Mouse (Mus musculus) c-Kit-positive CD71-positive TER-119-positive erythroid progenitor cells, embryonic 14.5 days (primary cell): Measurements from ENCODE around the gene Homer2.
A peak's percentile ranks its signal among the peaks of the same experiment; 100 is the strongest.

Experiments used
- DNase-seq: peaks from one replicate; pipeline ENCODE4 v3.0.0-alpha.2; 2013; ENCODE audit warnings: low spot score

Homer2 gene

GRCm38 (mm10) chr7:81707471-81708140, at the start of gene Homer2:
Gene Homer2 (minus strand): TSS chr7:81707527.
- no peak for DNase-seq

DNA sequence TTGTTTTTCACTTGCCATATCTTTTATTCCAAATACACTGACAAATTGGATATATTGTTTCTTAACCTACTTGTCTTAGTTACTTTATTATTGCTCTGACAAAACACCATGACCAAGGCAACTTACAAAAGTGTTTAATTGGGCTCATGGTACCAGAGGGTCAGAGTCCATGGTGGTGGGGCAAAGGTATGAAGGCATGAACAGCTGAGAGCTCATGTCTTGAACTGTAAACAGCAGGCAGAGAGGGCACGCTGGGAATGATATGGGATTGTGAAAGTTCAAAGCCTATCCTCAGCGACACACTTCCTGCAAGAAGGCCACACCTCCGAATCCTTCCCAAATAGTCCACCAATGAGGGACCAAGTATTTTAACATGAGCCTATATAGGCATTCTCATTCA, 40.6 kb upstream of the Homer2 start:
- no peak for DNase-seq

DNA sequence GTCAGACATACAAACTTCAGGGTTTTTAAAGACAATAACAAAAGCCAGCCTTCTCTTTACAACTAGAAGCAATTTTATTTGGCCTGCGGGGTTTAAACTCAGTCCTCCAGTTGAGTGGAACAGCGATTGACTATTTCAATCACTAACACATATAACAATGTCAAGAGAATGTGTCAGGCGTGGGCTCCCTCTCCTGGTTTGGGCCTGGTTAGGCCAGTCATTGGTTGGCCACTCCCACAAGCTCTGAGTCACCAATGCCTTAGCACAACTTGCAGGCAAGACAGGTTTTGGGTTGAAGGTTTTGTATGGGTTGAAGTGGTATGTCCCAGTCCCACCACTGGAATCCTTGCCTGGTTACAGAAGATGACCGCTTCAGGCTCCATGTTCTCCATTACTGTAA, 36.8 kb upstream of the Homer2 start:
- DNase-seq, result no peak

GRCm38 (mm10) chr7:81740010-81740409, 32.7 kb upstream of the Homer2 start:
- no peak for DNase-seq

GRCm38 (mm10) chr7:81738720-81739385, 31.5 kb upstream of the Homer2 start:
- DNase-seq, result no peak

GRCm38 (mm10) chr7:81735300-81736048, 28.1 kb upstream of the Homer2 start:
- no peak for DNase-seq

DNA sequence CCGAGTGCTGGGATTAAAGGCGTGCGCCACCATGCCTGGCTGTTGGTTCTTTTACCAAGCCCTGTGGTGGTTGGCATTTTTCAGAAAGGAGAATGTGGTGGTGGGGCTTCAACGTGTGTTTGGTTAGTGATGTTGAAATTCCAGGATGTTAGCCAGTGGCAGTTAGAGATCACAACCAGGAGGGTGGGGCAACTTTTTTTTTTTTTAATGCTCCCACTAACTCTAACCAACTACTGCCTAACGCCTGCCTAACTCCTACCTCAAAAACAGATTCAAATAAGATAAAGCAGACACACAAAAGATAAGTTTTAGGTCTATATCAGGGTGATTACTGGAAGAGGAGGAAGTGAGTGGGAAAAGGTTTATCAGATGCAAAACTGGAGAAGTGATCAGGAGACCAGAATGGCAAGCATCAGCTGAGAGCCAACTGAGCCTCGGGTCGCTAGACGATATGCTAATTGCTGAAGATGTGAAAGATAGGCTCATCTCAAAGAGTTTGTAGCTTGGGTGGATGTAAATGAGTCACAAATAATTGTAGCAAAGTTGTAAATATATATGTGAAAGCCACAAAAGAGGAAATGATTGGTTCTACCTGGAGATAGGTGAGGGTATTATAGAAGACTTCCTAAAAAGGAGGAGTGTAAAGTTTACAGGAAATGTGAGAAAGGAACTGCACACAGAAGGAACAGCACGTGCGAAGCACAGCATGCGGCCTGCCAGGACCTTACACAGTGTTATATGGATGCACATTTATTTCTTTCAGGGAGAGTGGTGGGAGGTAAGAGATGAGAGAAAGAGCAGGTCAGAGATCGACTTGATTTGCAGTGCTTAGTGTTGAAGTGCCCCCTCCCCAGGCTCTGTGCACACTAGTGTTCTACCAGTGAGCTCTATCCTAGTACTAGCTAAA, 25.1 kb upstream of the Homer2 start:
- DNase-seq, result no peak

GRCm38 (mm10) chr7:81731181-81731651, 23.9 kb upstream of the Homer2 start:
- DNase-seq, result no peak

DNA sequence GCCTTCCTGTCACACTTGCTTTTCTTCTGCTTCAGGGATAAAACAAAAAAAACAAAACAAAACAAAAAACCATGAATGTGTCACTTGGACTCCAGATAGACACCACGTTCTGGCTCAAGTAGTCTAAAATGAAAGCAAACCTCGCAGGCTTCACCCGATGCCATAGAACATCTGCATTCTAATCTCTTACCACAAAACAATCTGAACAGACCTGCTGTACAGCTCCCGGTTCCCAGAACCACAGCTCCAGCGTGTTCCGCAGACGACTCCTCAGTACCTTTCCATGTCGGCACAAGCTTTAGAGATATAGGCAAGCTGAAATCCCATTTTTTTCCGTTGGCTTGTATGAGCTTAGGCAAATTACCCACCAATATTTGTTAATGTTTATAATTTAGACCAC, 22.5 kb upstream of the Homer2 start:
- no peak for DNase-seq

DNA sequence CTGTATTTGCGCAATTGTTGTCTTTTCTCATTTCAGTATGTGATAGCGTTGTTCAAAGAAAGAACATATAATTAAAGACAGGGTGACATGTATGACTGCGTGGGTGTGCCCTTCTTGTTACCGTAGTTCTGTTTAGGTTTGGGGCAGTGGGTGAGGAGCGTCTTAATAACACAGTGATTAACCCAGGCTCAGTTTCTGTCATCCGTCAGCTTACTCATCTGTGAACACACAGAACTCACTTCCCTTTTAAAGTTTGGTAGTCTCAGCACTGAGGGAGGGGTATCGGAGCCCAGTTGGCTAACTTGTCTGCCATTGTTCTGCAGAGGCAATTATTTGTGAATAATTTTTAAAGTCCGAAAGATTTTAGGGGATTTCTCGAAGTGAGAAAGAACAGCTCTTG, 20.4 kb upstream of the Homer2 start:
- no peak for DNase-seq

GRCm38 (mm10) chr7:81726728-81727005, 19.3 kb upstream of the Homer2 start:
- DNase-seq, result no peak

- no peak for DNase-seq
Observed at GRCm38 (mm10) chr7:81725986-81726727, 18.8 kb upstream of the Homer2 start.

DNA sequence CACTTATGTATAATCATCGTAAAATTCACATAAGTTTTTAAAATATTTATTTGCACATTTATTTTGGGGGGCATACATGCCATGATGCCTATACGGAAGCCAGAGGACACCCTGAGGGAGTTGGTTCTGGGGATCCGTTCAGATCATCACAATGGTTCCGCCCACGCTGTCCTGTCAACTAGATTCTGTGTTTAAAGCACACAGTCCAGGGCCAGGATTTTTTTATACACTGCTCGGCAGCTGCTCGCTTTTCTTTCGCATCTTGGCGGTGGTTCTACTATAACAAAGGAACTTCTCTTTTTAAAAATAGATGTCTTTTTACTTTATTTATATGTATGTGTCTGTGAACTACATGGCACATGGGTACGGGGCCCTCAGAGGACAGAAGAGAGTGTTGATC, 16.5 kb upstream of the Homer2 start:
- no peak for DNase-seq

DNA sequence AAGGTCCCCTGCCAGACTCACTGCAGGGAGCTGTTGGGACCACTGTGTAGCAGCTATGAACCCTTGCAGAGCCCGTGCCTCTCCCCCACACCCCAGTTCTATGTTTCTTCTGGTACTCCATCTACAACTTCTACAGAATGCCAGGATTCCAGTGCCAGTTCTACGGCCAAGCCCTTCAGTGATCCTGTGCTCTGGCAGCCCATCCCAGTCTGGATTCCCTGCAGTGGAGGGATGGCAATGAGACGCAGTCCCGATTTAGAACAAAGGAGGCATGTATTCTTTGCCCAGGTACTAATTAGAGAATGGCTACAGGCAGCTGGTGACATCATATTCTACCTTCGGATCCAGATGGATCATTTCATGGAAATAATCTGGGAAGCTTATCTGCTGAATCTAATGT, 13.9 kb upstream of the Homer2 start:
- no peak for DNase-seq

DNA sequence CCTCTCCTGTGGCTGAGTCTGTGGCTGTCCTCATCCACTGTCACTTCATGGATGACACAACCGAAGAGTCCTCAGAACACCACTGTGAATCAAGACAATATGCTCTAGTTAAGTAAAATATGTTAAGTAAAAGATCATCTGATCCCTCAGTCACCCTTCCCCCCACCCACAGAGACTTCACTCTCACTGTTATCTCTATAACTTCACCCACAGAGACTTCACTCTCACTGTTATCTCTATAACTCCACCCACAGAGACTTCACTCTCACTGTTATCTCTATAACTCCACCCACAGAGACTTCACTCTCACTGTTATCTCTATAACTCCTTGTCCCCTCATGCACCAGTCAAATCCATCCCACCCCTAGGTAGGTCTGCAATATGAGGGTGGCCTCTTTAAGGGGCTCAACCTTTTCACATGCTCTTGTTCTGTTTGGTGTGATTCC, 11.9 kb upstream of the Homer2 start:
- peak; percentile 34 for DNase-seq

- no peak for DNase-seq
Observed at GRCm38 (mm10) chr7:81718657-81719056, 11.3 kb upstream of the Homer2 start.

DNA sequence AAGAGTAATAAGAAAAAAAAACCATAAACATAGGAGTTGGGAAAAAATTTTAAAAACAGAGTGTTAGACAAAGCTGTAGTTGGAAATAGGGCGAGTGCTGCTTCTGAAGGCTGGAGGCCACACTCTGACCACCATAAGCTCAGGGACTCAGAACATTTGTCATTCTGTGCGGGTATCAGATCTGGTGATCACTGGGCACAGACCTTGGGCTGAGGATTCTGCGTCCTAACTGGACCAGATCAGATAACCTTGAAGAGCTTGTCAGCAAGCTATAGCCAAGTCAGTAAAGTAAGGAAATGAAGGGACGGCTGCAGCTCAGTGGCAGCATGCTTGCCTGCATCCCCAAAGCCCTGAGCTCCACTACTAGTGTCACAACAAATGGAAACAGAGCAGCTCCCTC, 2.8 kb upstream of the Homer2 start:
- no peak for DNase-seq

GRCm38 (mm10) chr7:81708165-81708564, 838 bp upstream of the Homer2 start:
- no peak for DNase-seq

DNA sequence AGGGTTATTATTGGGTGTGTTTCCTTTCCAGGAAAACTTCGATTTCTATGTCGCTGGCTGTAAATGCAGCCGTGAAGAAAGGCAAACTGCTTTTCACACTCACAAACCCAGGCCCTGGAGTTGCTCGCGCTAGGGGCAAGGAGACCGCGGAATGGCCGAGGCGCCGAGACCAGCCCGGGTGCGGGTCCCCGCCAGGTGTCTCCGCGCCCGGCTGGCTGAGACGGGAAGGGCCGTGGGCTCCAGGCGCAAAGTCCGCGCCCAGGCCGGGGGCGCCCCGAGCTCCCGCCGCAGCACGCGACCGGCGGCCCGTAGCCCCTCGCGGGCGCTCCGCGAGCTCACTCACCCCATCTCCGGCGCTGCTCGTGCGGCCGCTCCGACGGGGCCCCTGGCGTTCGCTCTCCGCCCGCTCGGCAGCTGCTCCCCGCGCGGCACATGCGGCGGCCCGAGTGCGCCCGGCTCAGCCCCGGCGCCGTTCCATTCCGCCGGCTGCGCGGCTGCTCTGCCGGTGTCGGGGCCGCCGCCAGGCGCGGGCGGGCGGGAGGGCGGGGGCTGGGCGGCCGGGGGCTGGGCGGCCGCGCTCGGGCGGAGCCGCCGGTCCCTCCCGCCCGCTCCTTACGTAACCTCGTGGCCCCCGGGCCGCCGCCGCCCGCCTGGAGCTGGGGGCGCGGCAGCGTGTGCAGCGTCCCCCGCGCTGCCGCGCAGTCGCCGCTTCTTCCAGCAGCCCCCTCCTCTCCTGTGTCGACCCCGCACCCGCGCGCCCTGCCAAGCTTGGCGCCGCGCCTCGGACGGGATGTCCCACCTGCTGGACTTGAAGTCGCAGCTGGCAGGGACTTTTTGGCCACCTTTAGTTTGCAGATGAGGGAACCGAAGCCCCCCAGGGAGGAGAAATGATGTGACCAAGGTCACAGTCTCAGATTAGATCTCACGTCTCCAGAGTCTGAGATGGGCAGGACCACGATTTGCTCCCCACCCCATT, 623 bp downstream of the Homer2 start:
- no peak for DNase-seq

DNA sequence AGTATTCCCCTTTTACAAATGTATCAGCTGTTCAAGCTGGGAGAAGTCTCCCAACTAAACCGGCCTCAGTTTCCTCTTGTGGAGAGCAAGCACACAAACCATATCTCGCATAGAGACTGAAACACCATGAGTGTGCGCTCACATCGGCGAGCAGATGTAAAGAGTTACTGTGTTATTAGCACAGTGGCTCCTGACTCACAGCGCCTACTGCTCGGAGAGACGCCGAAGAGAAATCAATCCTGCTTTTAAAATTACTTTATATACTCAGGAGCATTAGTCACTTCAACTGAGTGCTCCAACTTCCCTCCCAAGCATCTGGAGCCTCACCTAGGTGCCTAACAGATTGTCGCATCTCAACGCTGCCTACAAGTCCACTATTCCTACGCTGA, 1.3 kb downstream of the Homer2 start:
- DNase-seq, result no peak
